Mouse (Mus musculus): ENCODE measurements at regions not wholly inside any gene's neighbourhood (a gene's known extent, or its start where the extent isn't known, plus 50 kb on each side); places are given as distances from the start of the nearest gene placed in this dataset.
A peak's percentile ranks its signal among the peaks of the same experiment; 100 is the strongest.

- DNase-seq (ENCODE audit: low spot score in 2 of 2) = no peak
These were observed 70.5 kb downstream of the Tmx1 start for GRCm38 (mm10) chr12:70523379-70523778.

DNA sequence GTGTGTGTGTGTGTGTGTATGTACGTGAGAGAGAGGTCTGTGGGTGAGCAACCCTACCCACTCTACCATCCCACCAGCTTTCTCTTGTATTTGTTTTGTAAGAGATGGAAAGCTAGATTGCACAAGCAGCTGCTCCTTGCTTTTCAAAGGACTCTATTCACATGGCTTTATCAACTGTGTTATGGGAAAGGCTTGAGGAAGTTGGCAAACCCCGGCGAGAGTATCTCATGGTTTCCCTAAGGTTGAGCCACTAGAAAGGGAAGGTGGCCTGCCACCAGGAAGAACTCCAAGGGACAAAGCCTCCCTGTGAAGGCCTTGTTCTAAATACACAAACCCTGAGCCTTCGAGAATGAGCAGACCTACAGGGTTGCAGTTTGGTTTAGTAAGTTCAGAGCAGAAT is 71.8 kb downstream of the Tmx1 start:
- DNase-seq (ENCODE audit: low spot score in 2 of 2) = no peak

DNA sequence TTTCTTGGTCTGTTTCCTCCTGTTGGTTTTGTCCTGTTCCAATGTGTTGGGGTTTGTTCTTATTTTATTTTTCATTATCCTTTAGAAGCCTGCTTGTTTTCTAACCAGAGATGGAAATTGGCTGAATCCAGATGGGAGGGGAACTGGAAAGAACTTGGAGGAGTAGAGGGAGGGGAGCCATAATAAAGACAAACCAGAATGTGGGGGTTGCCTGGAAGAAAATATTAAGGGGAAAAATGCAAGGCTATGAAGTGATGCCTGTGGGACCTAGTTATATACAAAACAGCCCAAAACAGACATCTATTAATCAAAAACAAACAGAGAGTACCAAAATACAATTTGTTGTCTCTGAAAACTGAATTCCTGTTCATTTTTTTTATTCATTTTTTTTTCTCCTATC is 78.8 kb downstream of the Tmx1 start:
- DNase-seq (ENCODE audit: low spot score in 2 of 2) = no peak

DNA sequence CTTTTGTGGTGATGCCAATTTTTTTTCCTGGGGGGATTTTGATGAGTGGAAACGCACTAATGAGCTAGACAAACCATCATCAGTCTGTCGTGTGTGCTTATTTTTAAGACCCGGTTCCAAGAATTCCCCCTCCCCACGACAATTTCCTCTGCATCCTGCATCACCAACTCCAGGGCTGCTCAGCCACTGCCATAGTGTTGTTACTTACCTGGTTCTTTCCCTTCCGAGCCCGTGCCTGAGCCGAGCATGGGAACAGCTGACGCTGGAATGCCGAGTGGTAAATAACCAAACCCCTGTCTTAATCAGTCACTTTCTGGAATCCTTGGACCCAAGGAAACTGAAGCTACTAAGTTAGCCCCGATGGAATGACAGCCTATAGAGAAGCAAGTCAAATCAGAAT is 79.3 kb downstream of the Tmx1 start:
- no peak for DNase-seq (ENCODE audit: low spot score in 2 of 2)

DNA sequence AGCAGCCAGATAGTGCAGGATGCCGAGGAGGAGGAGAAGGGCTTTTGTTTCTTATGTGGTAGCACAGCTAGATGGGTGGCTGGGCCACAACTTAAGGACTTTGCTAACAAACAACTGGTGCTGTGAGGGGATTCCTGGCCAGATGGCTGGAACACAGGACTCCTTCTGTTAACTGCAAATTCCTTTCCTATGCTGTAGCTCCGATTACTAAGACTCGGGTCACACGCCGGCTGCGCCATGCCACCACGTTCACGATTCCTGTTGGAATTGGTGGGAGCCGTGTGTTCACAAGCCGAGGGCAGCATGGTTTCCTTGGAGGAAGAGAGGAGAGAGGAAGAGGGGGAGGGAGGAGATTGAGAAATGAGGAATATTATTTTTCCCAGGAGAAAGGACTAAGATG is 79.9 kb downstream of the Tmx1 start:
- no peak for DNase-seq (ENCODE audit: low spot score in 2 of 2)

DNA sequence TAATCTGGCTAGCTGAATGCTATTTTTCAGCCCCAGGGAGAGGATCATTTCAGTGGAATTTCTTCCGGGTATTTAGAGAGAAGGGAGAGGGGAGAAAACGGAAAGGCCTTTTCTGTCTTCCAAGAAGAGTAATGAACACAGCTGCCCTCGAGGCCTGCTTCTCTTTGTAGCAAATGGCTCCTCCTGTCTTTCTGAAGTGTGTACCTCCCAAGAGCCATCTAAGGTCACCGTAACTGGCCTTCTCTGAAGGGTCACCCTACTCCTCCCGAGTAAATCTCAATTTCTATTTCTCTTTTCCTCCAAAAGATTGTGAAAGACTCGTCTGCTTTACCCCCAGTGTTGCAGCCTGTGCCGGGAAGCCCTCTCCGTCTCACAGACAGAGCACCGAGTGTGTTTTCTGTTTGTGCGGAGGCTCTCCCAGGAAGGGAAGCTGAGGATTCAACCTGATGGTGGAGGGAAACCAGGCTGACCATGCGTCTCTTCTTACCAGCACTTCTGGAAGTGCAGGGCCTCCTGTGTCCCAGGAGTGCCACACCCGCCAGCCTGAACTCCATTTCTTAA is 80.6 kb downstream of the Tmx1 start:
- DNase-seq (ENCODE audit: low spot score in 2 of 2) = no peak

GRCm38 (mm10) chr12:70539124-70539523 is 86.2 kb downstream of the Tmx1 start:
- DNase-seq (ENCODE audit: low spot score in 2 of 2) = no peak

DNA sequence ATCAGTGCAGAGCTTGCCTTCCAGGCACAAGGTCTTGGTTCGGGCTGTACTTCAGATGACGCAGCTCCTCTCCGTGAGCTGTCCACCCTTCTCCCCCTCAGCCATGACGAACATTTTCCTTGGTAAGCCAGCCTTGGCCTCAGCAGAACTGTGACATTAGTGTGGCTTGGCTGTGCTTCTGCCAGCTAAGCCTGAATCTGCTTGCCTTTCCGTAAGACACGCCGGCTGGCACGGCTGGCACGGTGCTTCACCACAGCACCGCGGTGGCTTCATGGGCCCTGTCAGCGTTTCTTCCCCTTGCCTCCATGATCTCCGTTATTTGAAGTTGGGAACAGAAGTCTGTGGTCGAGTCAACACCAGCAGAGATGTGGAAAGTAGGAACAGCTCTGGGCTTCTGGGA is 87.0 kb downstream of the Tmx1 start:
- DNase-seq (ENCODE audit: low spot score in 2 of 2) = peak in 1 of 2 experiments; percentile 27

- no peak for DNase-seq (ENCODE audit: low spot score in 2 of 2)
These were observed 88.5 kb downstream of the Tmx1 start for GRCm38 (mm10) chr12:70541432-70541831.

DNA sequence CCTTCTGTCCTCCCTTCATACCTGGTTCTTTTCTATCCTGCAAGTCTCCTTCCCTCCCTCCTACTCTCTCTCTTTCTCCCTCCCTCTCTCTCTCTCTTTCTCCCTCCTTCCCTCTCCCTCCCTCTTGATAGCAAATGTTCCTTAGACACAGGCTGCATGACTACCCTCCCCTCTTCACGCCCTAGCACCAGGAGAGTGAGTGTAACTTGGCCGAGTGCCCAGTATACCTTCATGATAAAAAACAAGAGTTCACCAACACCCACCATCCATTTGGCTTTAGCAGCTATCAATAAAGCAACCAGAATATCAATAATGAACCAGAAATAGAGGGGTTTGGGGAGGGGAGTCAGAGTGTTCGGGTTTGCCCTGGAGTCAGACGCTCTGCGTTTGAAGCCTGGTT is 90.4 kb downstream of the Tmx1 start:
- no peak for DNase-seq (ENCODE audit: low spot score in 2 of 2)

DNA sequence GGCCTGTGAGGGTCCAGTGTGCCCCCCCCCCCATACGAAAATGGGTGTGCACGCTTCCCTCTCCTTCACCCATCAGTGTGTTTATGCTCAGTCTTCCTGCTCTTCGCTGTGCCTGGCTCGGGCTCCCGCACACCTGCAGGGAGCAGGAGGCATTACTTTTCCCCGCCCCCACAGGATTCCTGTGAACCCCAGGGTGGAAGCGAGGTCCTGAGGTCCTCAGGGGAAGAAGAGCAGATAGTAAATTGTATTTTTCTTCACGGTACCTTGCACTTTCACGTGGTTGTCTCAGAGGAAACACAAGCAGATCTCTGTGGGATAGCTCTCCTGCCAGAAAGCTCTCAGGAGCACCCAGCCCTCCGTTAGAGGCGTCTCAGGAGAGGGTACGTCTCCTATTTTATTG is 91.4 kb downstream of the Tmx1 start:
- no peak for DNase-seq (ENCODE audit: low spot score in 2 of 2)

GRCm38 (mm10) chr12:70544850-70545510 is 92.1 kb downstream of the Tmx1 start:
- peak in 1 of 2 experiments; percentile 22 for DNase-seq (ENCODE audit: low spot score in 2 of 2)

- no peak for DNase-seq (ENCODE audit: low spot score in 2 of 2)
These were observed 94.3 kb downstream of the Tmx1 start for GRCm38 (mm10) chr12:70547199-70547598.

DNA sequence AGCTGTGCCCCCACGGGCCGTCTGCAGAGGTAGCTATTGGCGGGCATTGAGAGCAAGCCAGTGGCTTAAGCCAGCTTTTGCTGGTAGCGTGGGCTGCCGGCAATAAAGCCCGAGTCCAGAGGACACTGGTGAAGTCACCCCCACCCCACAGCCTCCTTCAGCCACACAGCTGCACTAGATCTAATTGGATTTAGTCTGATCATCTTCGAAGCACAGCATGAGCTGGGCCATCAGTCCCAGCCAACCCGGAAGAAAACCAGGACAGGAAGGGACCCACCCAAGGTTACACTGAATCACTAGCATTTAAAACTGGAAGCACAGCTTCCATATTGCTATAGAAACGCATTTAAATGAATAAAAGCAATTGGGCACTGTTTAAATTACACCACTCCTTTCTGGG is 96.4 kb downstream of the Tmx1 start:
- no peak for DNase-seq (ENCODE audit: low spot score in 2 of 2)

- DNase-seq (ENCODE audit: low spot score in 2 of 2) = no peak
These were observed 101.0 kb downstream of the Tmx1 start for GRCm38 (mm10) chr12:70553866-70554265.

DNA sequence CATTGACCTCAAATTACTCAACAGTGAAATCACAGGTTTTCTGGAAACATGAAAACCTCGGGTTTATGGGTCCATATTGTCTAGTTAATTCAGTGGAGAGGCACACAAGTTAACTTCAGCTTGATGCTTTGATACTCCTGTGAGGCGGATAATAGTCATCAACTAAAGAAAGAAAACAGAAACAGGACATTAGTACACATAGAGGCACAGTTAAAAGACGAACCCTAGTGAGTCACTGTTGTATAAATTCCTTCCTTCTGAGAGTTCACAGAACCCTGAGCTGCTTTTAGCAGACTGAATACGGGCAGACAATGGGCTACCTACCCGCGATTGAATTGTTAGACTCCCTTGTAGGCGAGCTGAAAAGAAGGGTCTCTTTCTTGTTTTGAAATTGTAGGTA is 101.7 kb downstream of the Tmx1 start:
- no peak for DNase-seq (ENCODE audit: low spot score in 2 of 2)

GRCm38 (mm10) chr12:70555723-70556122 is 102.8 kb downstream of the Tmx1 start:
- no peak for DNase-seq (ENCODE audit: low spot score in 2 of 2)

DNA sequence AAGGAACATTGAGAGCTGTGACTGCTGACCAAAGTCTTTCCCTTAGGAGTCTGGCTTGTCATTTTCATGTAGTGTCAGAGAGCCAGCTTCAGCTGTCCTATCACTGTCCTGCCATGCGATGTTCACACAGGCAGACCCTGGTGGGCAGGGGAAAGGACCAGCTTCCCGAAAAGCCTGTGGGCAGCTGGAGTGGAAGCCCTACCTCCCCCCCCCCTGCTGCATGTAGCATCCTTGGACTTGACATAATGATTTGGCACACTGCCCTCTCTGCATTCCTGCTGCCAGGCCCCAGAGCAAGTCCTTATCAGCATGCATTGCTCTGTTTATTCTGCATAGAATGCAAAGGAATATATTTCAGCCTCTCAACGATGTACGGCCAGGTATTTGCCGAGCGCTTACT is 103.9 kb downstream of the Tmx1 start:
- DNase-seq (ENCODE audit: low spot score in 2 of 2) = no peak

DNA sequence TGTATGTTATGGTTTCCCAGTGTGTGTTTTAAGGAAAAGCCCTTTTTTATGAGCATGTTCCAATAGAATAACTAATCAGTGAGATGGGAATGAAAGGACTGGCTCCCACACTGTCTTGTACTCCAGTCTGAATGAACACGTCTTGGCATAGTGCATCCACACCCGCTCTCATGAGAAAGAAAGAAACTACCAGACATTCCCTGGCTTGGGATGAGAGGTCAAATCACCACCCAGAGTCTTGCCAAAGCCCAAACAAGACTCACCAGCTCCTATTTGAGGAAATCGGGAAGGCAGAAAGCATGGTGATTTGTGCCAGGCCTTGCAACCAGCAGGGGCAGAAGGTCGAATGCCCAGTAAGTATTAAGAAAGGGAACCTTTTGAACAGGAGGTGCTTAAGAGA is 110.6 kb downstream of the Tmx1 start:
- DNase-seq (ENCODE audit: low spot score in 2 of 2) = no peak

- DNase-seq (ENCODE audit: low spot score in 2 of 2) = no peak
These were observed 122.8 kb downstream of the Tmx1 start for GRCm38 (mm10) chr12:70575665-70576064.

- DNase-seq (ENCODE audit: low spot score in 2 of 2) = no peak
These were observed 124.9 kb downstream of the Tmx1 start for GRCm38 (mm10) chr12:70577769-70578168.

- DNase-seq (ENCODE audit: low spot score in 2 of 2) = no peak
These were observed 126.5 kb downstream of the Tmx1 start for GRCm38 (mm10) chr12:70579328-70579905.

DNA sequence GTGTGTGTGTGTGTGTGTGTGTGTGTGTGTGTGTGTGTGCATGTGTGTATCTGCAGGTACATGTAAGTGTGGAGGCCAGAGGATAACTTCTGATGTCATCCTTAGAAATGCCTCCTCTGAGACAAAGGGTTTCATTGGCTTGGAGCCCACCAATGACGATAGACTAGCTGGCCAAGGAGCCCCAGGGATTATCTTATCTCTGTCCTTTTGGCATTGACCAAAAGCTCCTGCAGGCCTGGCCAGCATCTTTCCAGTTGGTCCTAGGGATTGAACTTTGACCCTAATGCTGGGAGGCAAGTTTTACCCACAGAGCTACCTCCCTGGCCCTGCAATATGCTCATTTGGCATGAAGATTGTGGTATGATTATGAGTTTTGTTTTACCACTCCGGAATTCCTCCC is 133.3 kb downstream of the Tmx1 start:
- DNase-seq (ENCODE audit: low spot score in 2 of 2) = no peak

All from adrenal gland, postnatal 4 days (tissue).